Mouse (Mus musculus) myocyte (in vitro differentiated cells): ENCODE results near the gene Btaf1.

Experiments
- CEBPB ChIP-seq: IDR thresholded peaks from 2 replicates; pipeline ENCODE4 v1.6.1; 2011; ENCODE audit warnings: mild to moderate bottlenecking, moderate library complexity; ENCODE audit not compliant: poor library complexity, insufficient read depth, severe bottlenecking
- E2F4 ChIP-seq: IDR thresholded peaks from one replicate; pipeline ENCODE4 v1.6.1; 2011; ENCODE audit warnings: mild to moderate bottlenecking, control low read depth, moderate library complexity; ENCODE audit not compliant: insufficient read depth
- MYOD1 ChIP-seq, 3 experiments: IDR thresholded peaks; one replicate each; pipeline ENCODE4 v1.6.1; 2011; ENCODE audit warnings: control low read depth in 2 of 3, low read depth in 2 of 3, mild to moderate bottlenecking in 2 of 3, moderate library complexity in 1 of 3; ENCODE audit not compliant: insufficient read length in 2 of 3, control insufficient read depth in 1 of 3
- POLR2A ChIP-seq: IDR thresholded peaks from one replicate; pipeline ENCODE4 v1.6.1; 2011; ENCODE audit warnings: low read depth, mild to moderate bottlenecking, control low read depth, moderate library complexity; ENCODE audit not compliant: insufficient read length
- POLR2AphosphoS2 ChIP-seq: IDR thresholded peaks from one replicate; pipeline ENCODE4 v1.6.1; 2011; ENCODE audit warnings: low read depth, control low read depth; ENCODE audit not compliant: insufficient read length
- REST ChIP-seq: IDR thresholded peaks from one replicate; pipeline ENCODE4 v1.6.1; 2011; ENCODE audit warnings: mild to moderate bottlenecking, control low read depth, moderate library complexity; ENCODE audit not compliant: insufficient read depth, insufficient read length
- SRF ChIP-seq: IDR thresholded peaks from one replicate; pipeline ENCODE4 v1.6.1; 2011; ENCODE audit warnings: low read depth; ENCODE audit not compliant: control insufficient read depth, insufficient read length
- USF1 ChIP-seq: IDR thresholded peaks from one replicate; pipeline ENCODE4 v1.6.1; 2011; ENCODE audit warnings: low read depth, mild to moderate bottlenecking, control low read depth, moderate library complexity

- no peak for TF ChIP-seq USF1
- TF ChIP-seq MYOD1 (IDR thresholded peaks at IDR 0.05; ENCODE audit: control insufficient read depth in 1 of 3, insufficient read length in 2 of 3, low read depth in 2 of 3) = no peak
- TF ChIP-seq POLR2A = no peak
- TF ChIP-seq REST = no peak
- no peak for TF ChIP-seq SRF
- no peak for TF ChIP-seq CEBPB
- no peak for TF ChIP-seq E2F4
- no peak for TF ChIP-seq POLR2AphosphoS2
Measured at GRCm38 (mm10) chr19:36909676-36910292, 16.1 kb upstream of the Btaf1 start.
